Mouse (Mus musculus): ENCODE data around the gene Prss40. TPM values are rescaled to one million over a fixed set of nuclear protein-coding genes. Genes with fewer than 3 reads are reported as not detected.
"Not testable (repeated sequence)": the region's sequence is repeated elsewhere in the genome, so short reads cannot be mapped to it uniquely, and the experiment has no call there.

Gene Prss40
- total RNA-seq, 2 experiments from 2014 or later = not detected

- no peak for DNase-seq (ENCODE audit: low spot score in 2 of 2)
Measured at GRCm38 (mm10) chr1:34536291-34536766, 24.4 kb downstream of the Prss40 start.

- DNase-seq (ENCODE audit: low spot score in 2 of 2) = not testable (repeated sequence)
Measured at GRCm38 (mm10) chr1:34535043-34535698, 25.6 kb downstream of the Prss40 start, which contains the start of gene Cfc1. Cfc1 (plus strand) TSS chr1:34535648.

GRCm38 (mm10) chr1:34534574-34534973 lies 26.2 kb downstream of the Prss40 start:
- not testable (repeated sequence) for DNase-seq (ENCODE audit: low spot score in 2 of 2)

- no peak for DNase-seq (ENCODE audit: low spot score in 2 of 2)
Measured at GRCm38 (mm10) chr1:34523647-34524046, 37.1 kb downstream of the Prss40 start.

- no peak for DNase-seq (ENCODE audit: low spot score in 2 of 2)
Measured at GRCm38 (mm10) chr1:34522850-34523244, 37.9 kb downstream of the Prss40 start.

- no peak for DNase-seq (ENCODE audit: low spot score in 2 of 2)
Measured at GRCm38 (mm10) chr1:34522205-34522849, 38.4 kb downstream of the Prss40 start.

GRCm38 (mm10) chr1:34518259-34518658 lies 42.5 kb downstream of the Prss40 start:
- DNase-seq (ENCODE audit: low spot score in 2 of 2) = no peak

- not testable (repeated sequence) for DNase-seq (ENCODE audit: low spot score in 2 of 2)
Measured at GRCm38 (mm10) chr1:34517797-34518196, 42.9 kb downstream of the Prss40 start.

- not testable (repeated sequence) for DNase-seq (ENCODE audit: low spot score in 2 of 2)
Measured at GRCm38 (mm10) chr1:34517297-34517696, 43.4 kb downstream of the Prss40 start.

GRCm38 (mm10) chr1:34516595-34516994 lies 44.1 kb downstream of the Prss40 start:
- no peak for DNase-seq (ENCODE audit: low spot score in 2 of 2)

- DNase-seq (ENCODE audit: low spot score in 2 of 2) = no peak
Measured at GRCm38 (mm10) chr1:34513068-34513467, 47.7 kb downstream of the Prss40 start.

- DNase-seq (ENCODE audit: low spot score in 2 of 2) = peak; percentile 14 to 47
Measured at GRCm38 (mm10) chr1:34511027-34511426, 49.7 kb downstream of the Prss40 start.

- DNase-seq (ENCODE audit: low spot score in 2 of 2) = peak in 1 of 2 experiments; percentile 30
Measured at GRCm38 (mm10) chr1:34510575-34510981, 50.2 kb downstream of the Prss40 start.

- no peak for DNase-seq (ENCODE audit: low spot score in 2 of 2)
Measured at GRCm38 (mm10) chr1:34507986-34508385, 52.8 kb downstream of the Prss40 start.

GRCm38 (mm10) chr1:34505970-34506551 lies 54.7 kb downstream of the Prss40 start:
- DNase-seq (ENCODE audit: low spot score in 2 of 2) = no peak

- no peak for DNase-seq (ENCODE audit: low spot score in 2 of 2)
Measured at GRCm38 (mm10) chr1:34505307-34505706, 55.4 kb downstream of the Prss40 start.

- DNase-seq (ENCODE audit: low spot score in 2 of 2) = no peak
Measured at GRCm38 (mm10) chr1:34502991-34503390, 57.8 kb downstream of the Prss40 start.

Other genes with a start within 250 kb of the Prss40 start
- gene Ccdc115, start 121.3 kb downstream of the Prss40 start, total RNA-seq (2021) = 10 to 100 TPM; 16.7 to 17.8 TPM
- gene Imp4, start 121.1 kb downstream of the Prss40 start, total RNA-seq (2021) = 10 to 100 TPM; 37.9 to 39.0 TPM
- gene Ptpn18, start 101.2 kb downstream of the Prss40 start, total RNA-seq (2021) = 1 to 10 TPM; 2.8 to 4.6 TPM
- gene Prss39, start 62.5 kb downstream of the Prss40 start, total RNA-seq (2021) = not detected
- gene Cfc1, start 25.3 kb downstream of the Prss40 start, total RNA-seq (2021) = not detected
- gene Amer3, start 18.7 kb upstream of the Prss40 start, total RNA-seq (2021) = 10 to 100 TPM; 36.6 to 37.5 TPM